Mouse (Mus musculus): ENCODE measurements at regions not wholly inside any gene's neighbourhood (a gene's known extent, or its start where the extent isn't known, plus 50 kb on each side); places are given as distances from the start of the nearest gene placed in this dataset.

GRCm38 (mm10) chr17:48639611-48640010, 184.9 kb downstream of the Unc5cl start:
- H3K27me3 ChIP-seq (replicated peaks; ENCODE audit: control insufficient read depth, insufficient read depth, low read length) = no peaks in the 10 kb centered on the region
- H3K4me3 ChIP-seq (ENCODE audit: low read length) = no peak overlapping the region
- H3K4me1 ChIP-seq (ENCODE audit: control insufficient read depth, insufficient read depth, low read depth, low read length) = no peaks in the 10 kb centered on the region; the same call in 1 of the 2 replicates
- WGBS = 94% methylated on average over 12 of the region's 12 CpGs
- no peaks in the 10 kb centered on the region for H3K9me3 ChIP-seq (ENCODE audit: control insufficient read depth, low read length)
- H3K27ac ChIP-seq (ENCODE audit: low read depth, low read length) = no peak overlapping the region
- H3K4me2 ChIP-seq (ENCODE audit: low read length) = no peak overlapping the region
- no peak for ATAC-seq
- H3K36me3 ChIP-seq (ENCODE audit: control insufficient read depth, insufficient read depth, low read length) = no peaks in the 10 kb centered on the region
- no peak overlapping the region for H3K9ac ChIP-seq (ENCODE audit: low read depth, low read length)

GRCm38 (mm10) chr17:48643533-48644019, 188.9 kb downstream of the Unc5cl start:
- no peak overlapping the region for H3K27ac ChIP-seq (ENCODE audit: low read depth, low read length)
- H3K27me3 ChIP-seq (replicated peaks; ENCODE audit: control insufficient read depth, insufficient read depth, low read length) = no peaks in the 10 kb centered on the region
- H3K4me3 ChIP-seq (ENCODE audit: low read length) = no peak overlapping the region
- H3K4me2 ChIP-seq (ENCODE audit: low read length) = no peak overlapping the region
- 36% methylated on average over 5 of the region's 5 CpGs for WGBS
- no peaks in the 10 kb centered on the region; the same call in 1 of the 2 replicates for H3K4me1 ChIP-seq (ENCODE audit: control insufficient read depth, insufficient read depth, low read depth, low read length)
- H3K9ac ChIP-seq (ENCODE audit: low read depth, low read length) = no peak overlapping the region
- no peaks in the 10 kb centered on the region for H3K9me3 ChIP-seq (ENCODE audit: control insufficient read depth, low read length)
- no peak for ATAC-seq
- H3K36me3 ChIP-seq (ENCODE audit: control insufficient read depth, insufficient read depth, low read length) = no peaks in the 10 kb centered on the region

GRCm38 (mm10) chr17:48645056-48645455, 190.4 kb downstream of the Unc5cl start:
- WGBS = 84% methylated on average over 1 of the region's 1 CpGs
- Histone ChIP-seq H3K4me2 (ENCODE audit: low read length) (no peak overlapping the region), H3K9me3 (ENCODE audit: control insufficient read depth, low read length) (no peaks in the 10 kb centered on the region), H3K36me3 (ENCODE audit: control insufficient read depth, insufficient read depth, low read length) (no peaks in the 10 kb centered on the region), H3K27me3 (replicated peaks; ENCODE audit: control insufficient read depth, insufficient read depth, low read length) (no peaks in the 10 kb centered on the region), H3K27ac (ENCODE audit: low read depth, low read length) (no peak overlapping the region), H3K4me1 (ENCODE audit: control insufficient read depth, insufficient read depth, low read depth, low read length) (no peaks in the 10 kb centered on the region), H3K4me3 (ENCODE audit: low read length) (no peak overlapping the region), H3K9ac (ENCODE audit: low read depth, low read length) (no peak overlapping the region)
- no peak for ATAC-seq

GRCm38 (mm10) chr17:48646626-48647195, 192.0 kb downstream of the Unc5cl start:
- ATAC-seq = no peak
- WGBS = 69% methylated on average over 11 of the region's 11 CpGs
- Histone ChIP-seq H3K9ac (ENCODE audit: low read depth, low read length) (no peak overlapping the region), H3K27ac (ENCODE audit: low read depth, low read length) (no peak overlapping the region), H3K4me1 (ENCODE audit: control insufficient read depth, insufficient read depth, low read depth, low read length) (no peaks in the 10 kb centered on the region), H3K36me3 (ENCODE audit: control insufficient read depth, insufficient read depth, low read length) (no peaks in the 10 kb centered on the region), H3K27me3 (replicated peaks; ENCODE audit: control insufficient read depth, insufficient read depth, low read length) (no peaks in the 10 kb centered on the region), H3K9me3 (ENCODE audit: control insufficient read depth, low read length) (no peaks in the 10 kb centered on the region), H3K4me2 (ENCODE audit: low read length) (peak overlapping the region; percentile 29), H3K4me3 (ENCODE audit: low read length) (no peak overlapping the region)

- H3K9ac ChIP-seq (ENCODE audit: low read depth, low read length) = no peak overlapping the region
- no peaks in the 10 kb centered on the region for H3K36me3 ChIP-seq (ENCODE audit: control insufficient read depth, insufficient read depth, low read length)
- no peaks in the 10 kb centered on the region for H3K27me3 ChIP-seq (replicated peaks; ENCODE audit: control insufficient read depth, insufficient read depth, low read length)
- peak overlapping the region; percentile 29 for H3K4me2 ChIP-seq (ENCODE audit: low read length)
- no peak for ATAC-seq
- no peaks in the 10 kb centered on the region for H3K4me1 ChIP-seq (ENCODE audit: control insufficient read depth, insufficient read depth, low read depth, low read length)
- no peak overlapping the region for H3K4me3 ChIP-seq (ENCODE audit: low read length)
- 52% methylated on average over 14 of the region's 14 CpGs for WGBS
- H3K27ac ChIP-seq (ENCODE audit: low read depth, low read length) = no peak overlapping the region
- H3K9me3 ChIP-seq (ENCODE audit: control insufficient read depth, low read length) = no peaks in the 10 kb centered on the region
Measured at GRCm38 (mm10) chr17:48647431-48647830, 192.7 kb downstream of the Unc5cl start.

- Histone ChIP-seq H3K27ac (ENCODE audit: low read depth, low read length) (no peak overlapping the region), H3K9me3 (ENCODE audit: control insufficient read depth, low read length) (no peaks in the 10 kb centered on the region; the same call in 1 of the 2 replicates), H3K27me3 (replicated peaks; ENCODE audit: control insufficient read depth, insufficient read depth, low read length) (no peaks in the 10 kb centered on the region), H3K4me1 (ENCODE audit: control insufficient read depth, insufficient read depth, low read depth, low read length) (no peaks in the 10 kb centered on the region), H3K4me3 (ENCODE audit: low read length) (no peak overlapping the region), H3K4me2 (ENCODE audit: low read length) (no peak overlapping the region), H3K36me3 (ENCODE audit: control insufficient read depth, insufficient read depth, low read length) (no peaks in the 10 kb centered on the region), H3K9ac (ENCODE audit: low read depth, low read length) (no peak overlapping the region)
- WGBS = 82% methylated on average over 13 of the region's 13 CpGs
- no peak for ATAC-seq
Measured at GRCm38 (mm10) chr17:48650556-48650955, 195.9 kb downstream of the Unc5cl start.

- Histone ChIP-seq H3K9ac (ENCODE audit: low read depth, low read length) (no peak overlapping the region), H3K4me2 (ENCODE audit: low read length) (no peak overlapping the region), H3K9me3 (ENCODE audit: control insufficient read depth, low read length) (0 out of 2 replicates have a peak, but pooled peaks cover 2% of the 10 kb centered on the region), H3K36me3 (ENCODE audit: control insufficient read depth, insufficient read depth, low read length) (no peaks in the 10 kb centered on the region), H3K27me3 (replicated peaks; ENCODE audit: control insufficient read depth, insufficient read depth, low read length) (no peaks in the 10 kb centered on the region), H3K4me3 (ENCODE audit: low read length) (no peak overlapping the region), H3K4me1 (ENCODE audit: control insufficient read depth, insufficient read depth, low read depth, low read length) (no peaks in the 10 kb centered on the region), H3K27ac (ENCODE audit: low read depth, low read length) (no peak overlapping the region)
- no peak for ATAC-seq
- WGBS = 64% methylated on average over 3 of the region's 3 CpGs
Measured at GRCm38 (mm10) chr17:48672749-48673148, 218.0 kb downstream of the Unc5cl start.

GRCm38 (mm10) chr17:48678216-48678832, 223.6 kb downstream of the Unc5cl start:
- H3K36me3 ChIP-seq (ENCODE audit: control insufficient read depth, insufficient read depth, low read length) = no peaks in the 10 kb centered on the region
- no peak overlapping the region for H3K4me3 ChIP-seq (ENCODE audit: low read length)
- H3K9me3 ChIP-seq (ENCODE audit: control insufficient read depth, low read length) = no peaks in the 10 kb centered on the region
- peak overlapping the region; percentile 12; the same call in 1 of the 2 replicates for H3K27ac ChIP-seq (ENCODE audit: low read depth, low read length)
- no peak overlapping the region for H3K9ac ChIP-seq (ENCODE audit: low read depth, low read length)
- H3K27me3 ChIP-seq (replicated peaks; ENCODE audit: control insufficient read depth, insufficient read depth, low read length) = no peaks in the 10 kb centered on the region
- no peaks in the 10 kb centered on the region for H3K4me1 ChIP-seq (ENCODE audit: control insufficient read depth, insufficient read depth, low read depth, low read length)
- H3K4me2 ChIP-seq (ENCODE audit: low read length) = no peak overlapping the region
- ATAC-seq = no peak
- 50% methylated on average over 12 of the region's 12 CpGs for WGBS

GRCm38 (mm10) chr17:48680331-48680730, 225.6 kb downstream of the Unc5cl start:
- H3K4me2 ChIP-seq (ENCODE audit: low read length) = no peak overlapping the region
- H3K4me1 ChIP-seq (ENCODE audit: control insufficient read depth, insufficient read depth, low read depth, low read length) = no peaks in the 10 kb centered on the region
- H3K4me3 ChIP-seq (ENCODE audit: low read length) = no peak overlapping the region
- no peaks in the 10 kb centered on the region for H3K9me3 ChIP-seq (ENCODE audit: control insufficient read depth, low read length)
- H3K36me3 ChIP-seq (ENCODE audit: control insufficient read depth, insufficient read depth, low read length) = no peaks in the 10 kb centered on the region
- no peak overlapping the region for H3K27ac ChIP-seq (ENCODE audit: low read depth, low read length)
- no peak for ATAC-seq
- H3K27me3 ChIP-seq (replicated peaks; ENCODE audit: control insufficient read depth, insufficient read depth, low read length) = no peaks in the 10 kb centered on the region
- 89% methylated on average over 10 of the region's 10 CpGs for WGBS
- no peak overlapping the region for H3K9ac ChIP-seq (ENCODE audit: low read depth, low read length)
